Mouse (Mus musculus) olfactory bulb, adult 2 months (tissue): ENCODE results near the gene Gtf2f1.

Experiments
- CTCF ChIP-seq: fragments of 200-500 bp; IDR thresholded peaks from 2 replicates; pipeline ENCODE4 v1.5.1; 2012; ENCODE audit warnings: low read depth, mild to moderate bottlenecking, low read length, moderate library complexity; ENCODE audit not compliant: insufficient read depth
- POLR2A ChIP-seq: fragments of 200-500 bp; IDR thresholded peaks from 2 replicates; pipeline ENCODE4 v1.6.1; 2012; ENCODE audit warnings: mild to moderate bottlenecking, low read depth, low read length, moderate library complexity; ENCODE audit not compliant: insufficient read depth

DNA sequence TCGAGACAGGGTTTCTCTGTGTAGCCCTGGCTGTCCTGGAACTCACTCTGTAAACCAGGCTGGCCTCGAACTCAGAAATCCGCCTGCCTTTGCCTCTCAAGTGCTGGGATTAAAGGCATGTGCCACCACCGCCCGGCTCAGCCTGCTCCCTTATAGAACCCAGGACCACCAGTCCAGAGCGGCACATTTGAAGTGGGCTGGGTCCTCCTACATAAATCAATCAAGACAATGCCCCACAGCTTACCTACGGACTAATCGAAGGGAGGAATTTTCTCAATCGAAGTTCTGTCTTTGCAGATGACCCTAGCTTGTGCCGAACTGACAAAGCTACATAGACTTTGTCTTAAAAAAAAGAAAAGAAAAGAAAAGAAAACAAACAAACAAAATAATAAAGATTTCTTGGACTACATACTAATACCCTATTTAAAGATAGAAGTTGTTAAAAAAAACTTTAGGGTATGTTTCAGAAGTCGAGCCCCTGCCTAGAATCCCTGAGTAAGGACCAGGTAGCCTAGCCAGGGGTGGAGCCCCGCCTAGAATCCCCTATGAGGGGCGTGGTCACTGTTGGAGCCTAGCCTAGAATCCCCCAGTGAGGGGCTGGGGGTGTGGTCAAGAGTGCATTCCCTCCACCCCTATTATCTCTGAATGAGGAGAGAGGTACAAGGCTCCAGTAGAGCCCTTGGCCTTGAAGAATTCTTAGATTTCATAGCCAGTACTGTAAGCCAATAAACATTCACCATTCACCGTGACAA, 37.0 kb downstream of the Gtf2f1 start:
- TF ChIP-seq CTCF (no peak), POLR2A (no peak)
